In the genomic region with DNA sequence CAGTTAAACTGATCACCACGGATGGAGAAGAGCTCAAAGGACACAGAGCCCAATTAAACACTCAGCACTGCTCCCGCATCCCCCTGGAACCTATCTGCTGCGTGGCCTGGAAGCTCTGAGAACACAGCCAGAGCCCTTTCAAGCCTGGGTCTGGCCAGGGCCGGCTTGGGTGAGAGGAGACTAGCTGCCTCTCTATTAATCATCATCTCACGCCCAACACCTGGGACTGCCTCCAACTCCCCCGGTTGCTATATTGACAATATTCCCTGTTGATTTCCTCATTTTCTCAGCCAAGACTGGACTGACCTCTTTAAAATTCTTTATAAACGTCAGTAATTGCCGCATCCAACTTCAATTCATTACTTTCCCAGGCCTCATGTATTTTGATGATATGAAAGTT, we compare ENCODE assay signal across 18 mouse cellular contexts.
DNase-seq lines count a peak whose midpoint lies in the region; TF ChIP-seq lines count a peak whose summit lies in the region.
"Had no signal": no experiment of that assay in that cellular context is flagged by ENCODE, and none has a peak within 500 bp of the region (broad histone marks: within the 10 kb centered on the region; RNA-seq: fewer than 3 reads in every experiment).

No protein-coding gene starts in this region.

- no peak overlapping the region for H3K27ac ChIP-seq in cerebellum, adult 2 months (ENCODE audit: insufficient read depth, low read length)
- H3K27ac ChIP-seq: embryonic facial prominence, embryonic 10.5 days; heart, adult 2 months; kidney, embryonic 15.5 days; limb, embryonic 15.5 days; liver, embryonic 14.5 days had no signal

- no peak overlapping the region for H3K4me3 ChIP-seq in cerebellum, adult 2 months (replicated peaks; ENCODE audit: insufficient read depth, low read depth, low read length)
- H3K4me3 ChIP-seq: embryonic facial prominence, embryonic 10.5 days; heart, adult 2 months; kidney, embryonic 15.5 days; limb, embryonic 15.5 days had no signal

- peak; percentile 13 for DNase-seq in embryo, embryonic 11 days
- DNase-seq in embryo, embryonic 10.5 days (ENCODE audit: low spot score): no peak
- DNase-seq in left cerebral cortex, postnatal 4 days: peak; percentile 58
- DNase-seq in left cerebral cortex, postnatal 36 days (ENCODE audit: low spot score in 2 of 2): no peak
- peak; percentile 7 to 28 for DNase-seq in cerebellum, adult 2 months
- DNase-seq in cerebellum, postnatal 14 days: peak; percentile 33 to 41
- DNase-seq in kidney, postnatal 14 days: no peak
- DNase-seq: adrenal gland, postnatal 25 days; forebrain, postnatal 0 days; gastrocnemius, postnatal 25 days; heart, adult 2 months; kidney, adult 11 months; layer of hippocampus, adult 9-11 months; right cerebral cortex, postnatal 14 days had no signal

- no peaks in the 10 kb centered on the region for H3K4me1 ChIP-seq in cerebellum, adult 2 months (ENCODE audit: control insufficient read depth, insufficient read depth, low read length)
- H3K4me1 ChIP-seq: embryonic facial prominence, embryonic 10.5 days; limb, embryonic 15.5 days had no signal

- TF ChIP-seq POLR2A in cerebellum, adult 2 months (IDR thresholded peaks at IDR 0.05; ENCODE audit: borderline replicate concordance, insufficient read depth, low read length): no peak

- TF ChIP-seq CTCF in cerebellum, adult 2 months (IDR thresholded peaks at IDR 0.05; ENCODE audit: borderline replicate concordance, insufficient read depth, low read depth, low read length): no peak

- intact Hi-C loops in left cerebral cortex, postnatal 4 days (cut with DNase I): no loop called here
- intact Hi-C loops in left cerebral cortex, postnatal 36 days (cut with DNase I): no loop called here

- no peaks in the 10 kb centered on the region for H3K27me3 ChIP-seq in cerebellum, adult 2 months (ENCODE audit: control insufficient read depth, insufficient read depth, low read length)
- H3K27me3 ChIP-seq: limb, embryonic 15.5 days had no signal

- 15% methylated on average over 8 of the region's 8 CpGs for WGBS in cerebellum, adult 2 months

Comparison
In these comparisons a context has a peak if more than half of its experiments do, and no peak if none do; other contexts are left out.
1. DNase-seq: peak in embryo, embryonic 11 days (single experiment), left cerebral cortex, postnatal 4 days (single experiment), cerebellum, adult 2 months (2 of 2) and cerebellum, postnatal 14 days (2 of 2); none in embryo, embryonic 10.5 days (single experiment), left cerebral cortex, postnatal 36 days (0 of 2) and kidney, postnatal 14 days (single experiment).